Mouse (Mus musculus) ES-Bruce4 (cell line): ENCODE measurements at regions not wholly inside any gene's neighbourhood (a gene's known extent, or its start where the extent isn't known, plus 50 kb on each side); places are given as distances from the start of the nearest gene placed in this dataset.

Experiments used
- H3K27ac ChIP-seq: 2 replicates; pipeline ENCODE4 v1.5.1; 2012; ENCODE audit warnings: low read length, inconsistent platforms; ENCODE audit not compliant: insufficient read depth
- H3K27me3 ChIP-seq: 2 replicates; pipeline ENCODE4 v1.6.1; 2012; ENCODE audit warnings: mild to moderate bottlenecking, low read length, inconsistent platforms; ENCODE audit not compliant: control insufficient read depth, poor library complexity, insufficient read depth, severe bottlenecking
- H3K36me3 ChIP-seq: 2 replicates; pipeline ENCODE4 v1.6.1; 2012; ENCODE audit warnings: inconsistent platforms, mild to moderate bottlenecking, low read length, moderate library complexity; ENCODE audit not compliant: control insufficient read depth, poor library complexity, insufficient read depth, severe bottlenecking
- H3K4me1 ChIP-seq: one replicate; pipeline ENCODE4 v1.8.1; 2011; ENCODE audit warnings: low read length; ENCODE audit not compliant: control insufficient read depth, insufficient read depth
- H3K4me3 ChIP-seq: 2 replicates; pipeline ENCODE4 v1.5.1; 2011; ENCODE audit warnings: low read depth, mild to moderate bottlenecking, low read length
- H3K9ac ChIP-seq: 2 replicates; pipeline ENCODE4 v1.6.1; 2012; ENCODE audit warnings: low read depth, mild to moderate bottlenecking, inconsistent platforms; ENCODE audit not compliant: poor library complexity, severe bottlenecking
- H3K9me3 ChIP-seq: replicated peaks from 2 replicates; pipeline ENCODE4 v1.6.1; 2012; ENCODE audit warnings: mild to moderate bottlenecking, low read length, inconsistent platforms; ENCODE audit not compliant: control insufficient read depth, poor library complexity, insufficient read depth, severe bottlenecking
- CTCF ChIP-seq: IDR thresholded peaks from one replicate; pipeline ENCODE4 v1.8.1; 2011; ENCODE audit warnings: low read depth, low read length
- EP300 ChIP-seq: IDR thresholded peaks from 2 replicates; pipeline ENCODE4 v1.6.1; 2011; ENCODE audit warnings: low read depth, low read length; ENCODE audit not compliant: insufficient read depth
- POLR2A ChIP-seq: IDR thresholded peaks from one replicate; pipeline ENCODE4 v1.8.1; 2011; ENCODE audit warnings: low read length; ENCODE audit not compliant: insufficient read depth

GRCm38 (mm10) chr12:27417387-27418009, 75.1 kb upstream of the Sox11 start:
- TF ChIP-seq CTCF, result no peak
- no peak for TF ChIP-seq POLR2A
- TF ChIP-seq EP300, result no peak
- no peaks in the 10 kb centered on the region for H3K27me3 ChIP-seq
- H3K27ac ChIP-seq, result peak overlapping the region; percentile 99
- no peaks in the 10 kb centered on the region for H3K36me3 ChIP-seq
- H3K4me1 ChIP-seq, result peaks cover 3% of the 10 kb centered on the region
- H3K9ac ChIP-seq, result 0 out of 2 replicates have a peak overlapping the region, but pooled peaks have one; percentile 1
- H3K4me3 ChIP-seq, result no peak overlapping the region
- H3K9me3 ChIP-seq, result no peaks in the 10 kb centered on the region

GRCm38 (mm10) chr12:27410555-27410954, 68.2 kb upstream of the Sox11 start:
- Histone ChIP-seq H3K9ac (no peak overlapping the region), H3K27me3 (no peaks in the 10 kb centered on the region), H3K4me3 (no peak overlapping the region), H3K36me3 (no peaks in the 10 kb centered on the region), H3K9me3 (no peaks in the 10 kb centered on the region), H3K27ac (no peak overlapping the region), H3K4me1 (peaks cover 4% of the 10 kb centered on the region)
- TF ChIP-seq EP300 (0 out of 2 replicates have a peak, but pooled peaks have one; percentile 22), POLR2A (no peak)

GRCm38 (mm10) chr12:27408440-27408839, 66.1 kb upstream of the Sox11 start:
- H3K4me1 ChIP-seq, result peaks cover 4% of the 10 kb centered on the region
- no peak overlapping the region for H3K27ac ChIP-seq
- H3K4me3 ChIP-seq, result no peak overlapping the region
- H3K9ac ChIP-seq, result no peak overlapping the region
- no peaks in the 10 kb centered on the region for H3K27me3 ChIP-seq
- H3K9me3 ChIP-seq, result no peaks in the 10 kb centered on the region
- no peak for TF ChIP-seq CTCF
- no peak for TF ChIP-seq POLR2A
- no peak for TF ChIP-seq EP300
- no peaks in the 10 kb centered on the region for H3K36me3 ChIP-seq

GRCm38 (mm10) chr12:27399392-27399791, 57.0 kb upstream of the Sox11 start:
- H3K27ac ChIP-seq, result no peak overlapping the region
- no peaks in the 10 kb centered on the region for H3K27me3 ChIP-seq
- TF ChIP-seq POLR2A (no peak), EP300 (no peak), CTCF (no peak)
- H3K36me3 ChIP-seq, result no peaks in the 10 kb centered on the region
- no peak overlapping the region for H3K9ac ChIP-seq
- no peaks in the 10 kb centered on the region for H3K9me3 ChIP-seq
- no peak overlapping the region for H3K4me3 ChIP-seq
- no peaks in the 10 kb centered on the region for H3K4me1 ChIP-seq
